Mouse (Mus musculus) heart, adult 2 months (tissue): Measurements from ENCODE around the gene Srrm4. TPM values are rescaled to one million over a fixed set of nuclear protein-coding genes. Genes with fewer than 3 reads are reported as not detected.

Source experiments
- DNase-seq, 2 experiments: peaks; one replicate each; pipeline ENCODE4 v3.0.0; 2021
- H3K27ac ChIP-seq: fragments of 200-600 bp; 2 replicates; pipeline ENCODE4 v1.8.1; 2022
- H3K27me3 ChIP-seq: fragments of 200-500 bp; 2 replicates; pipeline ENCODE4 v1.6.1; 2012; ENCODE audit warnings: mild to moderate bottlenecking, low read length, inconsistent platforms, mixed read lengths; ENCODE audit not compliant: control insufficient read depth, insufficient read depth
- H3K36me3 ChIP-seq: fragments of 200-500 bp; 2 replicates; pipeline ENCODE4 v1.6.1; 2012; ENCODE audit warnings: low read length, inconsistent platforms; ENCODE audit not compliant: control insufficient read depth, insufficient read depth
- H3K4me1 ChIP-seq: fragments of 200-500 bp; 2 replicates; pipeline ENCODE4 v1.6.1; 2011; ENCODE audit warnings: low read length; ENCODE audit not compliant: control insufficient read depth, insufficient read depth
- H3K4me3 ChIP-seq: fragments of 200-600 bp; 2 replicates; pipeline ENCODE4 v1.8.1; 2022
- H3K79me2 ChIP-seq: fragments of 200-500 bp; replicated peaks from 2 replicates; pipeline ENCODE4 v1.6.1; 2012; ENCODE audit warnings: mild to moderate bottlenecking, inconsistent platforms, low read length, moderate library complexity, mixed read lengths; ENCODE audit not compliant: control insufficient read depth, insufficient read depth
- H3K9ac ChIP-seq: fragments of 200-500 bp; 2 replicates; pipeline ENCODE4 v1.6.1; 2012; ENCODE audit warnings: low read depth, mild to moderate bottlenecking, control low read depth, inconsistent platforms, low read length, mixed read lengths
- CTCF ChIP-seq: fragments of 200-600 bp; IDR thresholded peaks from 2 replicates; pipeline ENCODE4 v1.8.1; 2022; ENCODE audit warnings: antibody characterized with exemption, mild to moderate bottlenecking, moderate library complexity
- EP300 ChIP-seq: fragments of 200-500 bp; IDR thresholded peaks from 2 replicates; pipeline ENCODE4 v1.6.1; 2011; ENCODE audit warnings: low read depth, low read length, control low read depth; ENCODE audit not compliant: insufficient read depth
- POLR2A ChIP-seq: fragments of 200-500 bp; IDR thresholded peaks from 2 replicates; pipeline ENCODE4 v1.6.1; 2011; ENCODE audit warnings: mild to moderate bottlenecking, low read depth, low read length, control low read depth; ENCODE audit not compliant: insufficient read depth
- WGBS: fragments of 180-500 bp; shearing (Covaris S2); methylation state at CpG from one replicate; pipeline ENCODE4 v1.1.7; 2018; 5-methylcytosine and 5-hydroxymethylcytosine counted together
- intact Hi-C: fragments of 180-260 bp; cut with DNase I; formaldehyde crosslinking; loops from one replicate; pipeline ENCODE4 v1.15.1; 2025
- polyA plus RNA-seq: library from polyadenylated mRNA; depleted of rRNA; stranded (reverse); fragments of >200 nt; gene quantifications from 2 replicates; pipeline ENCODE4 v1.2.3, GENCODE M21; 2012
- total RNA-seq, 2 experiments: library from RNA; stranded (reverse); gene quantifications; 2 replicates each; pipeline ENCODE4 v1.2.3; 2021

The Srrm4 gene
- total and polyA plus RNA-seq, 3 experiments: 7.7 to 12.2 (median 9.3) TPM

DNA sequence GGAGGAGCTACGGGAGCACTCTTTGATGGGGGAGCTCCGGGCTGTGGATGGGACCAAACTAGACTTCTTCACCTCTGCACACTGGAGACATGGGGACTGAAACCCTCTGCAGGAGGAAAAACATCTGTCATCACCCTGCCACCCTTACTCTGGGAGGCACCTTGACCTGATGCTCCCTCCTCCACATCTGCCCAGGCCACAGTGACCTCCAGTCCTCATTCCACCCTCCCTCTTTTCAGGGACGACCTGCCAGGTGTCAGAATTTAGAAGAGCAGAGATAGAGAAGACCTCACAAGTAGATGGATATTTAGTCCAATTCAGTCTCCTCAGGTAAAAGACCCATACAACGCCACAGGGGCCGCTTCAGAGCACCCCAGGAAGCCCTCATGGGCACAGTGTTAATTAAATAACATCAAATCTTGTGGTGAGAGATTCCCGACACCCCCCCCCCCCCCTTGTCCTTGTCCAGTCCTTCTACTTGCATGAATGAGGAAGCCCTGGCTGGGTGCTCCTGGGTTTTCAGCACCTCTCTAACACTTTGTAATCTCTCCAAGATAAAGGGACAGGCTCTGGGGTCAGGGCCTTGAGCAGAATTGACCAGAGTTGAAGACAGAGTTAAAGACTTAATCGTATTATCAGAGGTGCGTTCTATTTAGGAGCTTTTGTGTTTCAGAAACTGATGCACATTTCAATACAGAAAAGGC is 141.9 kb downstream of the Srrm4 start:
- H3K4me1 ChIP-seq: peaks cover 2% of the 10 kb centered on the region
- peak overlapping the region; percentile 69 for H3K27ac ChIP-seq
- no peaks in the 10 kb centered on the region for H3K36me3 ChIP-seq
- no peak overlapping the region for H3K4me3 ChIP-seq
- H3K79me2 ChIP-seq: no peaks in the 10 kb centered on the region
- intact Hi-C loops: loop anchor here (2.0 kb wide), 1 partner anchor 27 kb away; the partner anchor contains the start of gene Hspb8
- H3K9ac ChIP-seq: 0 out of 2 replicates have a peak overlapping the region, but pooled peaks have one; percentile 13
- no peak for TF ChIP-seq POLR2A
- no peak for TF ChIP-seq EP300
- TF ChIP-seq CTCF: no peak
- 21% methylated on average over 8 of the region's 8 CpGs for WGBS
- peak; percentile 28 to 60 for DNase-seq
- no peaks in the 10 kb centered on the region for H3K27me3 ChIP-seq

DNA sequence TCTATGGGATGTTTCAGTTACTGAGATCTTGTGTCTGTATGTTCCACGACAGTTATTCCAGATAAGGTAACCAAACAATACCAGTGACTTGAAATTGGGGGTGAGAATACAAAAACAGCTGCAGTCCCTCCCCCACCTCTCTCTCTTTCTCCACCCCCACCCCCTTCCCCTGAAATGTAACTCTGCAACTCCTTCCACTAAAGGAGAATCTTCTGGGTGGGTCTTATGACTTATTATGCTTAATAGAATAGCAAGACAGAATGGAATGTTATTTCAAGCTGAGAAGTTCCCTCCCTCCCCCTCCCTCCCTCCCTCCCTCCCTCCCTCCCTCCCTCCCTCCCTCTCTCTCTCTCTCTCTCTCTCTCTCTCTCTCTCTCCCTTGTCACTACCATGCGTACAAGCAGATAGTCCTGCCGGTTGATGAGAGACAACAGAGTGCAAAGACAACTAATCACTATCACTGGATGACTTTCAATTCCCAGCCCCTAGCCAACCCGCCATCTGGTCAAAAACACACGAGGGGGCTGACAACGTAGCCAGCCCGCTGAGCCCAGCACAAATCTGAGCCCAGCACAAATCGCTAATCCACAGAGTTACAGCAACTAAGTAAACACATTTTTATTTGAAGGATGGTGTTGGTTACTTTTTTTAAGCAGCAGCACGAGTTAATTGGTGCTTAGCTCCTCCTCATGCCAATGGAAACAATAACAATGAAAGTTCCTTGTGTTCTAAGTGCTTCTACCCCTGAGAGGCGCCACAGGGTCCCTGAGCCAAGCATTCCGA is 143.0 kb downstream of the Srrm4 start:
- no peak for TF ChIP-seq CTCF
- no peak for TF ChIP-seq EP300
- H3K9ac ChIP-seq: peak overlapping the region; percentile 19
- no peaks in the 10 kb centered on the region for H3K79me2 ChIP-seq
- WGBS: 3% methylated on average over 11 of the region's 11 CpGs
- H3K4me1 ChIP-seq: peaks cover 2% of the 10 kb centered on the region
- no peak overlapping the region for H3K4me3 ChIP-seq
- peak overlapping the region; percentile 55 for H3K27ac ChIP-seq
- no peaks in the 10 kb centered on the region for H3K27me3 ChIP-seq
- intact Hi-C loops: no loop called here
- peak in 1 of 2 experiments; percentile 28 for DNase-seq
- no peaks in the 10 kb centered on the region for H3K36me3 ChIP-seq

DNA sequence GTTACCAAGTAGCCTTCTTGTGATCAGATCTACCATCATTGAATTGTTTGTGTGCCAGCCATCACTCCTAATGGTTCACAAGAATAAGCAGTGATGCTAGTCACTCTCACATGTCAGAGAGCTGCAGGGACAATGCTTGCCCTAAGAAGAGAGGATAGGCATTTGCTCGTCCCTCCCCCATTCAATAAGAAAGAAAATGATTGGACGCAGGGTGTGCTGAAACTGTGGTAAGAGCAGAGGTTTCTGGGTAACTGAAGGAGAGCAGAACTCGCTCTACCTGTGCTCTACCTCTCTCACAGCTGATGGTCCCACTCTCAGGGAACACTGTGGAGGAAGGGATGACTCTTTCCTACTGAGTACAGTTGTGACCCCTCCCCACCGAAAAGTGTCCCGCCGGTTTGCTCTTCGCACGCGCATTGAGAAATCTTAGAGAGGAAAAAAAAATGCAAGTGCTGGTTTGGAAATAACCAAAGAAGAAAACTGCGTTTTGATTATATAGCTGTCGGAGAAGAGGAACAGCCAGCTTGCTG is 143.7 kb downstream of the Srrm4 start:
- no peak for DNase-seq
- Histone ChIP-seq H3K9ac (no peak overlapping the region), H3K27ac (no peak overlapping the region), H3K4me1 (peaks cover 3% of the 10 kb centered on the region), H3K4me3 (no peak overlapping the region), H3K36me3 (no peaks in the 10 kb centered on the region), H3K79me2 (no peaks in the 10 kb centered on the region), H3K27me3 (no peaks in the 10 kb centered on the region)
- WGBS: 40% methylated on average over 11 of the region's 11 CpGs
- intact Hi-C loops: no loop called here
- no peak for TF ChIP-seq EP300
- TF ChIP-seq POLR2A: no peak
- TF ChIP-seq CTCF: no peak

DNA sequence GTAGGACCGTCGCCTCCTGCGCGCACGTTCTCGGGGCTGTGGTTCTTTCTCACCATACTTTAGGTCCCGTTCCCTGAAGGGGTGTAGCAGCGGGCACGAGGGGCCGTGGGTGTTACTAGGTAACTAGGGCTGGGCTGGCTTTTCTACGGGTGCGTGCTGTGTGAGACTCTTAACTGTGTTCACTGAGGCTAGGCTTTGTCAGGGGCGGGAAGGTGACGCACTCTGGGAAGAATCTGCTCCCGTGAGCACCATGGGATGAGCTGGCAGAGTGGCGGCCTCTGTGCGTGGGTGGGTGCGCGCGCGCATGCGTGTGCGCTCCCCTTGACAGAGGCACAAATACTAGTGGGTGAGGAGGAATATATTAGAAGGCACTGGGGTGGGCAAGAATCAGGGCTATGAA is 145.1 kb downstream of the Srrm4 start:
- 54% methylated on average over 23 of the region's 23 CpGs for WGBS
- Histone ChIP-seq H3K79me2 (no peaks in the 10 kb centered on the region), H3K9ac (no peak overlapping the region), H3K4me3 (no peak overlapping the region), H3K4me1 (peaks cover 4% of the 10 kb centered on the region), H3K27me3 (no peaks in the 10 kb centered on the region), H3K27ac (no peak overlapping the region), H3K36me3 (no peaks in the 10 kb centered on the region)
- no peak for DNase-seq
- intact Hi-C loops: no loop called here
- TF ChIP-seq CTCF: no peak
- no peak for TF ChIP-seq POLR2A
- TF ChIP-seq EP300: no peak

DNA sequence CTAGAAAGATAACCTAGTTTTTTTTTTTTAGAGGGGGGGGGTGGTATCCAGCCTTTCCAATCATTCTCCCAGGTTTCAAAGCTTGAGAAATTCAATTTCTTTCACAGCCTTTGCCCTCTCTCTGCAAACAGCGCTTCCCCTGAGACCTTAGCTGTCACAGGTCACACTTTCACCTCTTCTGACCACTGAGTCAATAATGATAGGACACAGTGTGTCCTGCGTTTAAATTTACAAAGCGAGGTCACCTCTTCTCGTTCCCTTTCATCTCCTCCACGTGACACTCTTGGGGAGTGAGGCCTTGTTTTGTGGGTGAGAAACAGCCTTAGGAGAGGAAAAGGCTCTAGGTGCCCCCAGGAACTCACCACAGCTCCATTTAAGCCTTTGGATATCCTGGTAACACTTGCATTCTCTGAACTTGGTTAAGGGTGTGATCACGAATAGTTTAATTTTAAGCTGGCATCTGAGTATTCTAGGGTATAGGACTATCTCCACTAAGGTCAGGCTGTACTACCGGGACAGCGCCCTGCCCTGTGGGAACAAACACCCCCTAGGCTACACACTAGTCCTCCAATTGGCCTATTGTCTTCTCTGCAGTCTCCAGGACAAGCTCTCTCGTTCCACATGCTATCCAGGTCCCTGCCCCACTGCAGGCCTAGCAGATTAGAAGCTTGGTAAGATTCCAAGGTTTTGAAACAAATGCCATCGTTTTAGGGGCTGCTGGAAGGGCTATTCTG is 145.8 kb downstream of the Srrm4 start:
- 46% methylated on average over 10 of the region's 10 CpGs for WGBS
- H3K4me3 ChIP-seq: no peak overlapping the region
- intact Hi-C loops: no loop called here
- DNase-seq: no peak
- no peaks in the 10 kb centered on the region for H3K36me3 ChIP-seq
- H3K27ac ChIP-seq: no peak overlapping the region; the same call in 1 of the 2 replicates
- H3K4me1 ChIP-seq: peaks cover 4% of the 10 kb centered on the region
- H3K27me3 ChIP-seq: no peaks in the 10 kb centered on the region
- no peaks in the 10 kb centered on the region for H3K79me2 ChIP-seq
- H3K9ac ChIP-seq: no peak overlapping the region
- no peak for TF ChIP-seq CTCF
- TF ChIP-seq POLR2A: no peak
- no peak for TF ChIP-seq EP300
